Mouse (Mus musculus) hindbrain, embryonic 14.5 days (tissue): ENCODE data around the gene Ceacam13. TPM values are rescaled to one million over a fixed set of nuclear protein-coding genes. Genes with fewer than 3 reads are reported as not detected.
"Not testable (repeated sequence)": the region's sequence is repeated elsewhere in the genome, so short reads cannot be mapped to it uniquely, and the experiment has no call there.

Experiments used
- ATAC-seq: fragments of 200-750 bp; cut with Nextera tagmentation; 2 replicates; pipeline ENCODE4 v1.8.0; 2017; ENCODE audit warnings: moderate number of reproducible peaks, mild to moderate bottlenecking, moderate TSS enrichment, moderate library complexity; ENCODE audit not compliant: low FRiP score
- DNase-seq: peaks from one replicate; pipeline ENCODE4 v3.0.0-alpha.2; 2015; ENCODE audit warnings: low spot score
- H3K27ac ChIP-seq: fragments of 300-500 bp; sonication (generic); 2 replicates; pipeline ENCODE4 v1.5.1; 2014; ENCODE audit warnings: mild to moderate bottlenecking, moderate library complexity
- H3K27me3 ChIP-seq: fragments of 300-500 bp; sonication (generic); 2 replicates; pipeline ENCODE4 v1.6.1; 2014; ENCODE audit warnings: mild to moderate bottlenecking, low read length, mixed read lengths; ENCODE audit not compliant: control insufficient read depth, insufficient read depth
- H3K36me3 ChIP-seq: fragments of 300-500 bp; sonication (generic); replicated peaks from 2 replicates; pipeline ENCODE4 v1.6.1; 2014; ENCODE audit not compliant: control insufficient read depth, insufficient read depth
- H3K4me1 ChIP-seq: fragments of 300-500 bp; sonication (generic); replicated peaks from 2 replicates; pipeline ENCODE4 v1.6.1; 2014; ENCODE audit warnings: antibody characterized with exemption, low read length, mixed read lengths; ENCODE audit not compliant: control insufficient read depth, insufficient read depth
- H3K4me2 ChIP-seq: fragments of 300-500 bp; sonication (generic); replicated peaks from 2 replicates; pipeline ENCODE4 v1.6.1; 2014; ENCODE audit warnings: mild to moderate bottlenecking, moderate library complexity
- H3K4me3 ChIP-seq: fragments of 300-500 bp; sonication (generic); replicated peaks from 2 replicates; pipeline ENCODE4 v1.5.1; 2014; ENCODE audit warnings: mild to moderate bottlenecking, low read length
- H3K9ac ChIP-seq: fragments of 300-500 bp; sonication (generic); 2 replicates; pipeline ENCODE4 v1.6.1; 2014
- H3K9me3 ChIP-seq: fragments of 300-500 bp; sonication (generic); 2 replicates; pipeline ENCODE4 v1.6.1; 2016; ENCODE audit warnings: low read length; ENCODE audit not compliant: control insufficient read depth
- WGBS: fragments of 180-500 bp; shearing (Covaris S2); extraction: QIAGEN DNeasy Blood & Tissue Kit; methylation state at CpG from one replicate; pipeline ENCODE4 v1.1.7; 2014; 5-methylcytosine and 5-hydroxymethylcytosine counted together
- microRNA-seq: library from miRNA; unstranded; fragments of <30 nt; microRNA quantifications from one replicate; pipeline ENCODE4, GENCODE M21; 2016
- polyA plus RNA-seq: library from polyadenylated mRNA; unstranded; fragments of >200 nt; fragmentation: Nextera tagmentation; extraction: Ambion mirVana; gene quantifications from 2 replicates; pipeline ENCODE4 v1.2.1, GENCODE M21; 2014

Gene Ceacam13
- not detected in 2 replicates for polyA plus RNA-seq

GRCm38 (mm10) chr7:18009589-18009988, at the start of gene Ceacam13:
Gene Ceacam13 (plus strand): TSS chr7:18009889.
- H3K4me2 ChIP-seq: no peak within 1 kb of the TSS
- ATAC-seq (no peak), DNase-seq (no peak)
- H3K9ac ChIP-seq: no peak within 1 kb of the TSS
- H3K4me1 ChIP-seq: no peaks in the 10 kb centered on the region
- H3K4me3 ChIP-seq: no peak within 1 kb of the TSS
- 84% methylated on average over 4 of the region's 4 CpGs for WGBS
- no peaks in the 10 kb centered on the region for H3K27me3 ChIP-seq
- H3K27ac ChIP-seq: no peak within 1 kb of the TSS
- no peaks in the 10 kb centered on the region for H3K36me3 ChIP-seq
- H3K9me3 ChIP-seq: peaks cover 77% of the 10 kb centered on the region

- Histone ChIP-seq H3K36me3 (no peaks in the 10 kb centered on the region), H3K4me1 (no peaks in the 10 kb centered on the region), H3K27me3 (no peaks in the 10 kb centered on the region), H3K4me2 (no peak within 1 kb of the TSS), H3K9me3 (peaks cover 71% of the 10 kb centered on the region), H3K4me3 (no peak within 1 kb of the TSS), H3K9ac (no peak within 1 kb of the TSS), H3K27ac (no peak within 1 kb of the TSS)
- 88% methylated on average over 4 of the region's 4 CpGs for WGBS
- DNase-seq: no peak
- no peak for ATAC-seq
These were observed 37.9 kb upstream of the Ceacam13 start, which contains the start of gene Ceacam11 for GRCm38 (mm10) chr7:17971824-17972223. Gene Ceacam11 (plus strand): TSS chr7:17972124.

GRCm38 (mm10) chr7:18001131-18001530, 8.6 kb upstream of the Ceacam13 start:
- not testable (repeated sequence) for H3K4me2 ChIP-seq, H3K4me3 ChIP-seq, H3K27ac ChIP-seq, ATAC-seq, H3K9ac ChIP-seq, H3K36me3 ChIP-seq, H3K4me1 ChIP-seq, DNase-seq, H3K27me3 ChIP-seq
- H3K9me3 ChIP-seq: peaks cover 40% of the 10 kb centered on the region
- WGBS: 95% methylated on average over 1 of the region's 1 CpGs

GRCm38 (mm10) chr7:18065629-18066028, 55.9 kb downstream of the Ceacam13 start, which contains the start of gene Ceacam12:
Gene Ceacam12 (plus strand): TSS chr7:18065929.
- ATAC-seq (no peak), DNase-seq (no peak)
- H3K4me1 ChIP-seq: no peaks in the 10 kb centered on the region
- 77% methylated on average over 1 of the region's 1 CpGs for WGBS
- peaks cover 82% of the 10 kb centered on the region for H3K9me3 ChIP-seq
- no peak within 1 kb of the TSS for H3K27ac ChIP-seq
- H3K27me3 ChIP-seq: no peaks in the 10 kb centered on the region
- H3K36me3 ChIP-seq: no peaks in the 10 kb centered on the region
- H3K9ac ChIP-seq: no peak within 1 kb of the TSS
- no peak within 1 kb of the TSS for H3K4me3 ChIP-seq
- H3K4me2 ChIP-seq: no peak within 1 kb of the TSS

Small RNAs within 50 kb of the gene (microRNA-seq; reads per million reads assigned to microRNA genes)
- gene Gm22414: not detected

Other genes starting within 250 kb of the Ceacam13 start
- not detected in 2 replicates for gene Ceacam14, start 197.3 kb upstream of the Ceacam13 start, polyA plus RNA-seq
- gene Gm5155, start 138.1 kb upstream of the Ceacam13 start, polyA plus RNA-seq: not detected in 2 replicates
- not detected in 2 replicates for gene Ceacam11, start 37.8 kb upstream of the Ceacam13 start, polyA plus RNA-seq
- not detected in 2 replicates for gene Ceacam12, start 56.0 kb downstream of the Ceacam13 start, polyA plus RNA-seq
- not detected in 2 replicates for gene Igfl3, start 166.6 kb downstream of the Ceacam13 start, polyA plus RNA-seq
- not detected in 2 replicates for gene Mill1, start 235.5 kb downstream of the Ceacam13 start, polyA plus RNA-seq